ENCODE assay signal across 22 mouse cellular contexts in the genomic region with DNA sequence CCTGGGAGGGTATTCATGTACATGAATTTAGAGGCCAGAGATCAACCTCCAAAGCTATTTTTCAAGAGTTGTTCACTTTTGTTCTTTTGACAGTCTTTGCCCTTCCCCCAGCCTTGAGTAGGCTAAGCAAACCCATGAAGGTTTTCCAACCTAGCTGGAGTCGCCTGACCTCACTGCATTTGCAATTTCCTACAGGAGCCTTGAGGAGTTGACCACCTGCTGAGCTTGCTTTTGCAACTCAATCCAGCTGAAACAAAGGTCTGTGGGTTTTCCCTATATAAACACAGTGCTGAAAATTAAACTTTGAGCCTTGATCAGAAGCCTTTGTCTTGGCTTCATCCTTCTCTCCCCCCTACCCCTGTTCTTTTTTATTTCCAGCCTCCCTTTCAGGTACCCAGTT.
DNase-seq lines count a peak whose midpoint lies in the region; ATAC-seq lines count a peak whose summit lies in the region.
"Had no signal": no experiment of that assay in that cellular context is flagged by ENCODE, and none has a peak within 500 bp of the region (broad histone marks: within the 10 kb centered on the region; RNA-seq: fewer than 3 reads in every experiment).

No protein-coding gene starts in this region.

- no peaks in the 10 kb centered on the region for H3K4me1 ChIP-seq in hindbrain, embryonic 10.5 days (replicated peaks)
- H3K4me1 ChIP-seq in hindbrain, embryonic 13.5 days (replicated peaks): no peaks in the 10 kb centered on the region
- H3K4me1 ChIP-seq: embryonic facial prominence, embryonic 10.5 days; forebrain, embryonic 13.5 days; heart, embryonic 13.5 days had no signal

- WGBS in hindbrain, embryonic 10.5 days: 3% methylated on average over 1 of the region's 1 CpGs
- 0% methylated on average over 1 of the region's 1 CpGs for WGBS in hindbrain, embryonic 13.5 days

- H3K9ac ChIP-seq in hindbrain, embryonic 13.5 days: no peak overlapping the region
- H3K9ac ChIP-seq: forebrain, embryonic 13.5 days; forebrain, postnatal 0 days; heart, embryonic 13.5 days had no signal

- intact Hi-C loops in heart, postnatal 25 days (cut with DNase I): no loop called here

- no peak overlapping the region for H3K27ac ChIP-seq in hindbrain, embryonic 10.5 days
- H3K27ac ChIP-seq in hindbrain, embryonic 13.5 days: no peak overlapping the region
- H3K27ac ChIP-seq: embryonic facial prominence, embryonic 10.5 days; forebrain, embryonic 13.5 days; gastrocnemius, adult 2 months; heart, embryonic 13.5 days had no signal

- H3K9me3 ChIP-seq in hindbrain, embryonic 10.5 days: no peaks in the 10 kb centered on the region
- H3K9me3 ChIP-seq in hindbrain, embryonic 13.5 days: no peaks in the 10 kb centered on the region
- H3K9me3 ChIP-seq: embryonic facial prominence, embryonic 10.5 days; forebrain, embryonic 13.5 days; G1E; heart, embryonic 13.5 days had no signal

- DNase-seq in hindbrain, embryonic 10.5 days (ENCODE audit: low spot score): peak; percentile 8
- peak; percentile 95 for DNase-seq in ES-CJ7 (ENCODE audit: low read depth, low spot score)
- peak; percentile 90 for DNase-seq in ZHBTc4 (ENCODE audit: low read depth, low spot score)
- DNase-seq in mesoderm, embryonic 11.5 days (ENCODE audit: low read depth, low spot score): peak; percentile 22
- DNase-seq in layer of hippocampus, postnatal 36 days: no peak
- no peak for DNase-seq in heart, postnatal 25 days (ENCODE audit: low spot score)
- DNase-seq: adrenal gland, adult 2 months; adrenal gland, postnatal 25 days; cerebellum, adult 18-20 months; cerebellum, adult 9-11 months; forebrain, postnatal 0 days; gastrocnemius, adult 2 months; gastrocnemius, postnatal 25 days; heart, postnatal 4 days had no signal

- no peaks in the 10 kb centered on the region for H3K27me3 ChIP-seq in hindbrain, embryonic 10.5 days (ENCODE audit: insufficient read depth, poor library complexity, severe bottlenecking)
- H3K27me3 ChIP-seq in hindbrain, embryonic 13.5 days: no peaks in the 10 kb centered on the region
- H3K27me3 ChIP-seq: forebrain, embryonic 13.5 days; heart, embryonic 13.5 days had no signal

- no peak overlapping the region for H3K4me2 ChIP-seq in hindbrain, embryonic 13.5 days
- H3K4me2 ChIP-seq: forebrain, embryonic 13.5 days; heart, embryonic 13.5 days had no signal

- ATAC-seq in hindbrain, embryonic 13.5 days (ENCODE audit: low FRiP score): no peak
- ATAC-seq: forebrain, embryonic 13.5 days; forebrain, postnatal 0 days; hindbrain, embryonic 16.5 days; inflammation-experienced regulatory T-cells, adult 6 months; intestine, postnatal 0 days had no signal

- H3K4me3 ChIP-seq in hindbrain, embryonic 10.5 days: no peak overlapping the region
- H3K4me3 ChIP-seq in hindbrain, embryonic 13.5 days: no peak overlapping the region
- H3K4me3 ChIP-seq: embryonic facial prominence, embryonic 10.5 days; forebrain, embryonic 13.5 days; gastrocnemius, adult 2 months; heart, embryonic 13.5 days had no signal

- H3K36me3 ChIP-seq in hindbrain, embryonic 10.5 days: no peaks in the 10 kb centered on the region
- H3K36me3 ChIP-seq in hindbrain, embryonic 13.5 days: no peaks in the 10 kb centered on the region
- H3K36me3 ChIP-seq: embryonic facial prominence, embryonic 10.5 days; G1E; heart, embryonic 13.5 days had no signal

Comparison
In these comparisons a context has a peak if more than half of its experiments do, and no peak if none do; other contexts are left out.
1. DNase-seq: peak in hindbrain, embryonic 10.5 days (single experiment), ES-CJ7 (single experiment), ZHBTc4 (single experiment) and mesoderm, embryonic 11.5 days (single experiment); none in layer of hippocampus, postnatal 36 days (0 of 2) and heart, postnatal 25 days (single experiment).